Mouse (Mus musculus): Measurements from ENCODE around the gene Naa11.

The Naa11 gene

GRCm38 (mm10) chr5:97345129-97345528, 47.0 kb downstream of the Naa11 start:
- no peak for DNase-seq (ENCODE audit: low spot score)

GRCm38 (mm10) chr5:97344144-97344543, 48.0 kb downstream of the Naa11 start:
- DNase-seq (ENCODE audit: low spot score): no peak

GRCm38 (mm10) chr5:97334794-97335193, 57.4 kb downstream of the Naa11 start:
- no peak for DNase-seq (ENCODE audit: low spot score)
